Mouse (Mus musculus) mouse embryonic stem cell (cell line): ENCODE measurements at regions not wholly inside any gene's neighbourhood (a gene's known extent, or its start where the extent isn't known, plus 50 kb on each side); places are given as distances from the start of the nearest gene placed in this dataset.

ENCODE experiments used
- in situ Hi-C, 2 experiments: fragments of 300-500 bp; cut with MboI; formaldehyde crosslinking; loops; 1 replicate in 1 of 2; 3 replicates in 1 of 2; pipeline ENCODE4 v1.14.3; 2019 to 2020; ENCODE audit warnings: low sequenced_read_pairs in 2 of 2, low pct_unique_long_range_greater_than_20kb in 1 of 2, mixed read lengths in 1 of 2; ENCODE audit not compliant: unreplicated experiment in 1 of 2

GRCm38 (mm10) chr5:63587051-63587450 lies 61.9 kb upstream of the Nwd2 start:
- in situ Hi-C loops: no loop called here

- in situ Hi-C loops: no loop called here
Observed at GRCm38 (mm10) chr5:63587855-63588254, 61.0 kb upstream of the Nwd2 start.
